8 mouse cellular contexts compared by ENCODE assay signal in the genomic region with DNA sequence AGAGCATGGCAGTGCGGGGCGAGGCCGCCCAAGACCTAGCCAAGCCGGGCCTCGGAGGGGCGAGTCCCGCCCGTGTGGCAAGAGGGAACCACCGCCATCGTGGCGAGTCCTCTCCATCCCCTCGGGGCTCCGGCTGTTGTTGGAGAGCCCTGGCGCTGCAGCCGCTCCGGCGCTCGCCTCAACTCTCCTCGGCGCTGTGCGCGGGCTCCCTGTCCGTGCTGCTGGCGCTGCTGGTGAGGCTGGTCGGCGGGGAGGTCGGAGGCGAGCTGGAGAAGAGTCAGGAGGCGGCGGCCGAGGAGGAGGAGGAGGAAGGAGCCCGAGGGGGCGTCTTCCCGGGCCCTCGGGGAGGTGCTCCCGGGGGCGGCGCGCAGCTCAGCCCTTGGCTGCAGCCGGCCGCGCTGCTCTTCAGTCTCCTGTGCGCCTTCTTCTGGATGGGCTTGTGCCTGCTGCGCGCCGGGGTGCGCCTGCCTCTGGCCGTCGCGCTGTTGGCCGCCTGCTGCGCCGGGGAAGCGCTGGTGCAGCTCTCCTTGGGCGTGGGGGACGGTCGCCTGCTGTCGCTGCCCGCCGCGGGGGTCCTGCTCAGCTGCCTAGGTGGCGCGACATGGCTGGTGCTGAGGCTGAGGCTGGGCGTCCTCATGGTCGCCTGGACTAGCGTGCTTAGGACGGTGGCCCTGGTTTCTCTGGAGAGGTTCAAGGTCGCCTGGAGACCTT. TPM values are rescaled to one million over a fixed set of nuclear protein-coding genes. Genes with fewer than 3 reads are reported as not detected.
DNase-seq lines count a peak whose midpoint lies in the region; ATAC-seq lines count a peak whose summit lies in the region.

No protein-coding gene starts in this region.

- DNase-seq in adrenal gland, adult 2 months, result peak; percentile 73
- peak; percentile 56 to 64 for DNase-seq in cerebellum, postnatal 36 days
- peak; percentile 59 for DNase-seq in gastrocnemius, adult 18-20 months (ENCODE audit: low spot score)
- DNase-seq in layer of hippocampus, postnatal 36 days, result peak; percentile 31 to 39
- DNase-seq in lung, postnatal 10 days, result peak; percentile 85
- DNase-seq in right cerebral cortex, postnatal 14 days, result peak; percentile 40
- no peak for DNase-seq in T-cell, adult 2 months (ENCODE audit: low spot score)

- H3K9ac ChIP-seq in hindbrain, embryonic 12.5 days, result peak overlapping the region; percentile 67

- H3K36me3 ChIP-seq in hindbrain, embryonic 12.5 days, result no peaks in the 10 kb centered on the region

- H3K4me1 ChIP-seq in hindbrain, embryonic 12.5 days, result peaks cover 14% of the 10 kb centered on the region

- H3K27me3 ChIP-seq in hindbrain, embryonic 12.5 days, result peaks cover 29% of the 10 kb centered on the region

- peak overlapping the region; percentile 96 for H3K4me2 ChIP-seq in hindbrain, embryonic 12.5 days (replicated peaks)

- peak overlapping the region; percentile 44; the same call in 1 of the 2 replicates for H3K27ac ChIP-seq in hindbrain, embryonic 12.5 days

- under 1% methylated on average over 59 of the region's 68 CpGs for WGBS in hindbrain, embryonic 12.5 days

- peak overlapping the region; percentile 70 for H3K4me3 ChIP-seq in hindbrain, embryonic 12.5 days

- ATAC-seq in hindbrain, embryonic 12.5 days (ENCODE audit: low FRiP score), result peak; percentile 87

- no peaks in the 10 kb centered on the region for H3K9me3 ChIP-seq in hindbrain, embryonic 12.5 days (replicated peaks)

RNA-seq across cellular contexts. Expression of a gene that starts 0.7 kb away (rescaled TPM):
- total RNA-seq in adrenal gland, adult 2 months (2021), result 10 to 100 TPM; 11.4 to 17.3 TPM
- polyA plus RNA-seq in adrenal gland, adult 2 months (2012; rRNA removed), result 4.2 and 4.5 TPM in 2 replicates
- 1 to 10 TPM; 2.4 to 2.6 TPM for total RNA-seq in gastrocnemius, adult 18-20 months (2021)
- 3.7 and 3.9 TPM in 2 replicates for polyA plus RNA-seq in hindbrain, embryonic 12.5 days (2016; fragmentation: Nextera tagmentation; extraction: Ambion mirVana)
- total RNA-seq in layer of hippocampus, postnatal 36 days (2021), result 1 to 10 TPM; 2.4 to 2.9 TPM
